24 mouse cellular contexts compared by ENCODE assay signal in genomic region chr16:57445096-57446094, GRCm38 (mm10).
DNase-seq lines count a peak whose midpoint lies in the region; ATAC-seq and TF ChIP-seq lines count a peak whose summit lies in the region.
"Had no signal": no experiment of that assay in that cellular context is flagged by ENCODE, and none has a peak within 500 bp of the region (broad histone marks: within the 10 kb centered on the region; RNA-seq: fewer than 3 reads in every experiment).

No protein-coding gene starts in this region.

- DNase-seq in lung, embryonic 14.5 days: peak; percentile 19
- no peak for DNase-seq in lung, postnatal 0 days (ENCODE audit: low spot score)
- peak; percentile 41 for DNase-seq in kidney, adult 9 months
- peak; percentile 30 to 50 for DNase-seq in kidney, postnatal 4 days
- DNase-seq in mesoderm, embryonic 11.5 days (ENCODE audit: low read depth, low spot score): peak; percentile 48
- DNase-seq in urinary bladder, postnatal 10 days (ENCODE audit: low spot score): no peak
- DNase-seq in adrenal gland, adult 18-20 months (ENCODE audit: low spot score in 2 of 2): no peak
- DNase-seq in testis, postnatal 10 days (ENCODE audit: low spot score): no peak
- DNase-seq: adrenal gland, postnatal 36 days; cerebellum, adult 8-10 months; forebrain, postnatal 0 days; gastrocnemius, postnatal 10 days; heart, adult 18-20 months; heart, postnatal 36 days; liver; liver, postnatal 0 days; right cerebral cortex, postnatal 25 days; thymus, adult 2 months had no signal

- H3K9me3 ChIP-seq in lung, embryonic 14.5 days (ENCODE audit: low read depth, low read length): no peaks in the 10 kb centered on the region
- H3K9me3 ChIP-seq in lung, postnatal 0 days (ENCODE audit: low read length): no peaks in the 10 kb centered on the region
- H3K9me3 ChIP-seq: stomach, embryonic 15.5 days had no signal

- H3K27ac ChIP-seq in lung, embryonic 14.5 days (ENCODE audit: low read depth): no peak overlapping the region
- no peak overlapping the region for H3K27ac ChIP-seq in lung, postnatal 0 days (ENCODE audit: low read length)
- H3K27ac ChIP-seq: embryonic facial prominence, embryonic 13.5 days; hindbrain, embryonic 14.5 days; left cerebral cortex, adult 2 months; stomach, embryonic 15.5 days had no signal

- no peak overlapping the region for H3K4me2 ChIP-seq in lung, embryonic 14.5 days
- H3K4me2 ChIP-seq in lung, postnatal 0 days (replicated peaks; ENCODE audit: low read depth, low read length): no peak overlapping the region
- H3K4me2 ChIP-seq: embryonic facial prominence, embryonic 13.5 days; hindbrain, embryonic 14.5 days; stomach, embryonic 15.5 days had no signal

- no peak overlapping the region for H3K9ac ChIP-seq in lung, embryonic 14.5 days
- H3K9ac ChIP-seq in lung, postnatal 0 days (replicated peaks; ENCODE audit: low read depth): no peak overlapping the region
- H3K9ac ChIP-seq: embryonic facial prominence, embryonic 13.5 days; forebrain, postnatal 0 days; hindbrain, embryonic 14.5 days; liver, postnatal 0 days; stomach, embryonic 15.5 days had no signal

- no peak overlapping the region for H3K4me3 ChIP-seq in lung, embryonic 14.5 days (ENCODE audit: low read depth, low read length)
- no peak overlapping the region for H3K4me3 ChIP-seq in lung, postnatal 0 days (ENCODE audit: low read depth, low read length)
- H3K4me3 ChIP-seq: embryonic facial prominence, embryonic 13.5 days; left cerebral cortex, adult 2 months; megakaryocyte, embryonic 14.5 days; stomach, embryonic 15.5 days had no signal

- 0 out of 2 replicates have a peak, but pooled peaks cover 3% of the 10 kb centered on the region for H3K4me1 ChIP-seq in lung, embryonic 14.5 days (ENCODE audit: insufficient read depth)
- H3K4me1 ChIP-seq in lung, postnatal 0 days (ENCODE audit: insufficient read depth, low read depth, low read length): no peaks in the 10 kb centered on the region
- H3K4me1 ChIP-seq: stomach, embryonic 15.5 days had no signal

- no peaks in the 10 kb centered on the region for H3K27me3 ChIP-seq in lung, embryonic 14.5 days (ENCODE audit: insufficient read depth, low read length)
- no peaks in the 10 kb centered on the region for H3K27me3 ChIP-seq in lung, postnatal 0 days (replicated peaks; ENCODE audit: insufficient read depth, low read length)
- H3K27me3 ChIP-seq: embryonic facial prominence, embryonic 13.5 days; megakaryocyte, embryonic 14.5 days; stomach, embryonic 15.5 days had no signal

- no peak for ATAC-seq in lung, embryonic 14.5 days (ENCODE audit: insufficient read depth)
- no peak for ATAC-seq in lung, postnatal 0 days
- ATAC-seq: forebrain, postnatal 0 days; intestine, postnatal 0 days; liver, postnatal 0 days had no signal

- no peak for TF ChIP-seq EP300 in lung, postnatal 0 days (IDR thresholded peaks at IDR 0.05)

- WGBS in lung, embryonic 14.5 days: 58% methylated on average over 10 of the region's 10 CpGs
- 61% methylated on average over 10 of the region's 10 CpGs for WGBS in lung, postnatal 0 days

- no peaks in the 10 kb centered on the region for H3K36me3 ChIP-seq in lung, embryonic 14.5 days (ENCODE audit: insufficient read depth)
- no peaks in the 10 kb centered on the region for H3K36me3 ChIP-seq in lung, postnatal 0 days (ENCODE audit: insufficient read depth, low read length)
- H3K36me3 ChIP-seq: embryonic facial prominence, embryonic 13.5 days; stomach, embryonic 15.5 days had no signal

- TF ChIP-seq CTCF in lung, embryonic 14.5 days (IDR thresholded peaks at IDR 0.05; ENCODE audit: low read depth): no peak
- no peak for TF ChIP-seq CTCF in lung, postnatal 0 days (IDR thresholded peaks at IDR 0.05)

Comparison
In these comparisons a context has a peak if more than half of its experiments do, and no peak if none do; other contexts are left out.
1. DNase-seq: peak in lung, embryonic 14.5 days (single experiment), kidney, adult 9 months (single experiment), kidney, postnatal 4 days (2 of 2) and mesoderm, embryonic 11.5 days (single experiment); none in lung, postnatal 0 days (single experiment), urinary bladder, postnatal 10 days (single experiment), adrenal gland, adult 18-20 months (0 of 2) and testis, postnatal 10 days (single experiment).